ENCODE assay signal across 8 mouse cellular contexts in genomic region chr17:49615241-49615651, GRCm38 (mm10). TPM values are rescaled to one million over a fixed set of nuclear protein-coding genes. Genes with fewer than 3 reads are reported as not detected.
A peak's percentile ranks its signal among the peaks of the same experiment; 100 is the strongest.
DNase-seq lines count a peak whose midpoint lies in the region; ATAC-seq and TF ChIP-seq lines count a peak whose summit lies in the region.

No protein-coding gene starts in this region.

- no peak for TF ChIP-seq POLR2A in thymus, adult 2 months (IDR thresholded peaks at IDR 0.05; ENCODE audit: control insufficient read depth, extremely low read depth, insufficient read depth, low read length, poor library complexity)

- H3K4me1 ChIP-seq in thymus, adult 2 months (replicated peaks; ENCODE audit: control insufficient read depth, insufficient read depth, low read length), result no peaks in the 10 kb centered on the region
- H3K4me1 ChIP-seq in liver, embryonic 13.5 days (replicated peaks), result no peaks in the 10 kb centered on the region; the same call in 1 of the 2 replicates
- H3K4me1 ChIP-seq in stomach, postnatal 0 days (replicated peaks; ENCODE audit: control insufficient read depth, insufficient read depth), result 0 out of 2 replicates have a peak, but pooled peaks cover 2% of the 10 kb centered on the region

- peak overlapping the region; percentile 2 for H3K4me3 ChIP-seq in thymus, adult 2 months (ENCODE audit: control insufficient read depth, insufficient read depth, low read length)
- peak overlapping the region; percentile 53 for H3K4me3 ChIP-seq in liver, embryonic 13.5 days (replicated peaks)
- H3K4me3 ChIP-seq in stomach, postnatal 0 days (ENCODE audit: low read depth, low read length), result peak overlapping the region; percentile 48

- ATAC-seq in frontal cortex, adult (ENCODE audit: low TSS enrichment), result peak; percentile 46
- peak; percentile 39; the same call in 1 of the 2 replicates for ATAC-seq in liver, embryonic 13.5 days (ENCODE audit: low read depth)
- ATAC-seq in stomach, postnatal 0 days (ENCODE audit: low FRiP score, low TSS enrichment), result peak; percentile 75
- no peak for ATAC-seq in monocyte, adult 5-6 weeks (replicated peaks; ENCODE audit: insufficient number of reproducible peaks, low FRiP score, low TSS enrichment, poor library complexity, severe bottlenecking)

- peak overlapping the region; percentile 70 for H3K4me2 ChIP-seq in liver, embryonic 13.5 days
- H3K4me2 ChIP-seq in stomach, postnatal 0 days (replicated peaks; ENCODE audit: low read depth), result peak overlapping the region; percentile 96

- TF ChIP-seq CTCF in thymus, adult 2 months (IDR thresholded peaks at IDR 0.05; ENCODE audit: borderline replicate concordance, control insufficient read depth, extremely low read depth, insufficient read depth, low read length, poor library complexity), result no peak
- TF ChIP-seq CTCF in stomach, postnatal 0 days (IDR thresholded peaks at IDR 0.05; ENCODE audit: low read depth), result no peak

- 4% methylated on average over 26 of the region's 26 CpGs for WGBS in thymus, adult 2 months
- under 1% methylated on average over 26 of the region's 26 CpGs for WGBS in liver, embryonic 13.5 days (ENCODE audit: insufficient replicate concordance)
- under 1% methylated on average over 26 of the region's 26 CpGs for WGBS in stomach, postnatal 0 days

- DNase-seq in frontal cortex, postnatal 14 days (ENCODE audit: low spot score in 2 of 2), result no peak
- no peak for DNase-seq in thymus, adult 2 months
- DNase-seq in thymus, postnatal 36 days, result no peak
- DNase-seq in liver, embryonic 13.5 days, result no peak
- DNase-seq in stomach, postnatal 0 days (ENCODE audit: low spot score), result no peak
- DNase-seq in thymus, postnatal 4 days, result no peak

- no peak overlapping the region for H3K27ac ChIP-seq in thymus, adult 2 months (ENCODE audit: control insufficient read depth, insufficient read depth, low read length)
- no peak overlapping the region for H3K27ac ChIP-seq in liver, embryonic 13.5 days
- no peak overlapping the region; the same call in 1 of the 2 replicates for H3K27ac ChIP-seq in stomach, postnatal 0 days (replicated peaks)

- H3K27me3 ChIP-seq in thymus, adult 2 months (ENCODE audit: control insufficient read depth, insufficient read depth, low read length), result no peaks in the 10 kb centered on the region
- H3K27me3 ChIP-seq in liver, embryonic 13.5 days, result 0 out of 2 replicates have a peak, but pooled peaks cover 3% of the 10 kb centered on the region
- H3K27me3 ChIP-seq in stomach, postnatal 0 days (ENCODE audit: control insufficient read depth, insufficient read depth, low read length), result no peaks in the 10 kb centered on the region

- H3K36me3 ChIP-seq in thymus, adult 2 months (ENCODE audit: control insufficient read depth, insufficient read depth, low read length), result no peaks in the 10 kb centered on the region
- H3K36me3 ChIP-seq in liver, embryonic 13.5 days, result no peaks in the 10 kb centered on the region
- no peaks in the 10 kb centered on the region for H3K36me3 ChIP-seq in stomach, postnatal 0 days (ENCODE audit: control insufficient read depth, insufficient read depth, low read length)

- TF ChIP-seq EP300 in stomach, postnatal 0 days (optimal IDR thresholded peaks at IDR 0.05), result no peak

- no peaks in the 10 kb centered on the region for H3K9me3 ChIP-seq in liver, embryonic 13.5 days (replicated peaks)
- no peaks in the 10 kb centered on the region for H3K9me3 ChIP-seq in stomach, postnatal 0 days (ENCODE audit: control insufficient read depth, low read length)

- H3K9ac ChIP-seq in liver, embryonic 13.5 days, result peak overlapping the region; percentile 36
- H3K9ac ChIP-seq in stomach, postnatal 0 days (ENCODE audit: low read length), result peak overlapping the region; percentile 59

RNA-seq across cellular contexts. Expression of gene Kif6, which starts 0.3 kb away (rescaled TPM):
- polyA plus RNA-seq in thymus, adult 2 months (2012; rRNA removed), result 0.19 and 0.54 TPM in 2 replicates
- polyA plus RNA-seq in liver, embryonic 13.5 days (2015; fragmentation: Nextera tagmentation; extraction: Ambion mirVana), result 0.10 and 0.36 TPM in 2 replicates
- polyA plus RNA-seq in stomach, postnatal 0 days (2015; fragmentation: Nextera tagmentation; extraction: Ambion mirVana), result 0.42 and 0.85 TPM in 2 replicates
- total RNA-seq in monocyte, adult 5-6 weeks (2017), result not detected in 3 replicates

RNA-seq across cellular contexts. Expression of gene Daam2, which starts 51.1 kb away (rescaled TPM):
- 0.46 and 0.62 TPM in 2 replicates for polyA plus RNA-seq in thymus, adult 2 months (2012; rRNA removed)
- polyA plus RNA-seq in liver, embryonic 13.5 days (2015; fragmentation: Nextera tagmentation; extraction: Ambion mirVana), result 0.30 and 0.49 TPM in 2 replicates
- 2.5 and 3.2 TPM in 2 replicates for polyA plus RNA-seq in stomach, postnatal 0 days (2015; fragmentation: Nextera tagmentation; extraction: Ambion mirVana)
- 0.10 to 0.21 TPM (median 0.19 TPM) in 3 replicates for total RNA-seq in monocyte, adult 5-6 weeks (2017)

Comparison
In these comparisons a context has a peak if more than half of its experiments do, and no peak if none do; other contexts are left out.
1. H3K4me3 ChIP-seq: peak in every context shown above with its lines; median percentile 53 in liver, embryonic 13.5 days; 48 in stomach, postnatal 0 days; 2 in thymus, adult 2 months.